Mouse (Mus musculus): ENCODE data around the gene Rala. TPM values are rescaled to one million over a fixed set of nuclear protein-coding genes. Genes with fewer than 3 reads are reported as not detected.
A peak's percentile ranks its signal among the peaks of the same experiment; 100 is the strongest.

The Rala gene
- total RNA-seq, 2 experiments from 2014 or later: 47.4 to 48.9 TPM

- intact Hi-C loops (cut with DNase I): no loop called here
- no peak for DNase-seq
These were observed 47.0 kb downstream of the Rala start for GRCm38 (mm10) chr13:17897040-17897439.

GRCm38 (mm10) chr13:17891545-17891944, 52.5 kb downstream of the Rala start:
- DNase-seq: no peak
- intact Hi-C loops (cut with DNase I): no loop called here

- intact Hi-C loops (cut with DNase I): no loop called here
- no peak for DNase-seq
These were observed 59.8 kb downstream of the Rala start for GRCm38 (mm10) chr13:17884211-17884610.

DNA sequence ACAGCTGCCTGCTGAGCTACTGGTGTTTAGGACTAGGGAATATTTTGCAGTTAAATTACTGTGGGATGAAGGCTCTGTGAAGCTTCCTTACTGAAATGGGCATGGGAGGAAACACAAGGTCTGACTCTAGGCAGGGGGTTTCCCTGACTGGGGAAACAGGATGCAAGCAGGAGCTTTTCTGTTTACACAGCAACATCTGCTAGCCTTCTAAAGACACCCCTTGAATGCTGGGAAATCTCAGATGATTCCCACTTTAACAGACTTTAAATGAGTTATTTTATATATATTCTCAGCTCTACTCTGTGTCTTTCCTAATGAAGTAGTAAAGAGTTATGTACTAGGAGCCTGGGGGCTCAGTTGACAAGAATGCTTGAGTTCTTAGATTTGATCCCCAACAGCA, 65.0 kb downstream of the Rala start:
- DNase-seq: no peak
- intact Hi-C loops (cut with DNase I): no loop called here

DNA sequence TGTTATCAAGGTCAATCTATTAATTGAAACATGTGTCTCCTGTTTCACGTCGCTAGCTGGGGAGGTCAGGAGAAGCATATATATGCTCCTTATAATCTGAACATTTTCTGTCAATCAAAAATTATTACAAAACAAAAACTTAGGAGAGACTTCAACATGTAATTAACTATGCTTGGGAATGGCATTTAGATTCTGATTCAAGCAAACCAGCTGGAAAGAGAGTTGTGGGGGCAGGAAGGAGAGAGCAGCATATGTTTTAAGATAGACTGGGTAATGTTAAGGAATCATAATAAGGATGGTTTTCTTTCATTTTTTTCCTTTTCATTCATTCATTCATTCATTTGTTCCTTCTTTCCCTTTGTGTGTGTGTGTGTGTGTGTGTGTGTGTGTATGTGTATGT, 77.3 kb downstream of the Rala start:
- DNase-seq: no peak
- intact Hi-C loops (cut with DNase I): no loop called here

GRCm38 (mm10) chr13:17860536-17860935, 83.5 kb downstream of the Rala start:
- DNase-seq: no peak
- intact Hi-C loops (cut with DNase I): no loop called here

DNA sequence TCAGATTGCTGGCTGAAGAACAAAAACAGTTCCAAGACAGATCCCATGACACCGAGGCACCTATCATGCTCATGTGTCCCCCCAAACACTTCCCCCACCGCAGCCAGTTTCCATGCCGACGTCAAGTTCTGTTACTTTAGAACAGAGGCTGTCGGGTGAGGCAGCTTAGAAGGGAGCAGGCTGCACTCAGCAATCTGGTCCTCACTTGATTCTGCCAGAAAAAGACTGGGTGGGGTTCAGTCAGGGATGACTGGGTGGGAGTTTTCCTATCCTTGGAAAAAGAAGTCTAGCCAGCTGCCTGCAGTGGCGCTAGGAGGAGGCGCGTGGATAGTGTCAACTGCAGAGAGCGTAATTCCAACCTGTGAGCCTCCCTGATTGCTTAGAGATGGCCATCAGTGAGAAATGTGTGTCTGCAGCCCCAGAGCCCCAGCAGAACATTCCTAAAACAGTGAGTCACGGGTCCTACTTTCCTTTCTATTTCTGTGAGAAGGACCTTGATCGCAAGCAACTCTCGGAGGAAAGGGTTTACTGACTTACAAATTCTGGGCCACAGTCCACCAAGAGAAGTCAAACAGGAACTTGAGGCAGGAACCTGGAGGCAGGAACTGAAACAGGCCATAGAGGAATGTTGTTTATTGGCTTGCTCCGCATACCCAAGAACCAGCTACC, 84.5 kb downstream of the Rala start:
- peak; percentile 10 to 30 for DNase-seq
- intact Hi-C loops (cut with DNase I): no loop called here

- intact Hi-C loops (cut with DNase I): no loop called here
- DNase-seq: no peak
These were observed 87.0 kb downstream of the Rala start for GRCm38 (mm10) chr13:17857046-17857445.

- intact Hi-C loops (cut with DNase I): no loop called here
- no peak for DNase-seq
These were observed 88.4 kb downstream of the Rala start for GRCm38 (mm10) chr13:17855492-17856138.

- DNase-seq: no peak
- intact Hi-C loops (cut with DNase I): no loop called here
These were observed 89.3 kb downstream of the Rala start for GRCm38 (mm10) chr13:17854755-17855154.

- intact Hi-C loops (cut with DNase I): no loop called here
- no peak for DNase-seq
These were observed 100.7 kb downstream of the Rala start for GRCm38 (mm10) chr13:17843336-17843735.

- DNase-seq: no peak
- intact Hi-C loops (cut with DNase I): no loop called here
These were observed 101.3 kb downstream of the Rala start for GRCm38 (mm10) chr13:17842756-17843155.

- no peak for DNase-seq
- intact Hi-C loops (cut with DNase I): loop anchor here (5.0 kb wide), 2 partner anchors 218 to 333 kb away; no protein-coding TSS in a partner anchor
These were observed 104.9 kb downstream of the Rala start for GRCm38 (mm10) chr13:17839137-17839536.

- intact Hi-C loops (cut with DNase I): loop anchor here (1.0 to 5.0 kb wide), 3 partner anchors 92 to 334 kb away; no protein-coding TSS in a partner anchor
- DNase-seq: peak; percentile 73 to 88
These were observed 105.6 kb downstream of the Rala start for GRCm38 (mm10) chr13:17838484-17838851.

- intact Hi-C loops (cut with DNase I): loop anchor here (1.0 to 5.0 kb wide), 5 partner anchors 92 to 971 kb away; no protein-coding TSS in a partner anchor
- DNase-seq: peak; percentile 22 to 63
These were observed 106.2 kb downstream of the Rala start for GRCm38 (mm10) chr13:17837610-17838483.

GRCm38 (mm10) chr13:17836808-17837207, 107.2 kb downstream of the Rala start:
- intact Hi-C loops (cut with DNase I): loop anchor here (1.0 to 5.0 kb wide), 4 partner anchors 147 to 972 kb away; no protein-coding TSS in a partner anchor
- no peak for DNase-seq

DNA sequence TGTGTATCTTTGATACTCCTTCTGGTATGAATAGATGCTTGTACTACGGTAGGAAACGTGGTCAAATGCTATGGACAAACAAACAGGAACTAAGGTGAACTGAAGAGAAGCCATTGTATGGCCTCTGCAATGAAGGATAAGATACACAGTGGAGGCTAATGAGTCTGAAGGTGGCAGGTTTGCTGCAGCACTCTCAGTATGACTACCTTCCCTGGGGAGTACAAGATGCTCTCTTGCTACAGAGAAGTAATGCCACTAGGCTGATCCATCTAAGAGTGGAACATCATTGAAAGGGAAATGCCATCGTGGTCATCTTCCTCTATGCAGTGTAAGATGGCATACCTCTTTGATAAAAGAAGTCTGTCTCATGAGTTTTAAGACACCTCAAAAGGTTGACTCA, 111.1 kb downstream of the Rala start:
- no peak for DNase-seq
- intact Hi-C loops (cut with DNase I): no loop called here
